Mouse (Mus musculus) myocyte (in vitro differentiated cells): ENCODE data around the gene Ppp2ca.

ENCODE experiments used
- CEBPB ChIP-seq: IDR thresholded peaks from 2 replicates; pipeline ENCODE4 v1.6.1; 2011; ENCODE audit warnings: mild to moderate bottlenecking, moderate library complexity; ENCODE audit not compliant: poor library complexity, insufficient read depth, severe bottlenecking
- E2F4 ChIP-seq: IDR thresholded peaks from one replicate; pipeline ENCODE4 v1.6.1; 2011; ENCODE audit warnings: mild to moderate bottlenecking, control low read depth, moderate library complexity; ENCODE audit not compliant: insufficient read depth
- MAX ChIP-seq: IDR thresholded peaks from one replicate; pipeline ENCODE4 v1.6.1; 2011; ENCODE audit warnings: low read depth, mild to moderate bottlenecking, control low read depth
- MYOD1 ChIP-seq, 3 experiments: IDR thresholded peaks; one replicate each; pipeline ENCODE4 v1.6.1; 2011; ENCODE audit warnings: control low read depth in 2 of 3, low read depth in 2 of 3, mild to moderate bottlenecking in 2 of 3, moderate library complexity in 1 of 3; ENCODE audit not compliant: insufficient read length in 2 of 3, control insufficient read depth in 1 of 3
- MYOG ChIP-seq, 3 experiments: IDR thresholded peaks; one replicate each; pipeline ENCODE4 v1.6.1; 2011; ENCODE audit warnings: control low read depth in 2 of 3, low read depth in 2 of 3, mild to moderate bottlenecking in 2 of 3; ENCODE audit not compliant: insufficient read length in 2 of 3, control insufficient read depth in 1 of 3, insufficient read depth in 1 of 3
- POLR2A ChIP-seq: IDR thresholded peaks from one replicate; pipeline ENCODE4 v1.6.1; 2011; ENCODE audit warnings: low read depth, mild to moderate bottlenecking, control low read depth, moderate library complexity; ENCODE audit not compliant: insufficient read length
- POLR2AphosphoS2 ChIP-seq: IDR thresholded peaks from one replicate; pipeline ENCODE4 v1.6.1; 2011; ENCODE audit warnings: low read depth, control low read depth; ENCODE audit not compliant: insufficient read length
- REST ChIP-seq: IDR thresholded peaks from one replicate; pipeline ENCODE4 v1.6.1; 2011; ENCODE audit warnings: mild to moderate bottlenecking, control low read depth, moderate library complexity; ENCODE audit not compliant: insufficient read depth, insufficient read length
- SRF ChIP-seq: IDR thresholded peaks from one replicate; pipeline ENCODE4 v1.6.1; 2011; ENCODE audit warnings: low read depth; ENCODE audit not compliant: control insufficient read depth, insufficient read length
- TCF12 ChIP-seq: IDR thresholded peaks from one replicate; pipeline ENCODE4 v1.6.1; 2011; ENCODE audit warnings: mild to moderate bottlenecking, control low read depth; ENCODE audit not compliant: poor library complexity, insufficient read depth, severe bottlenecking
- TCF3 ChIP-seq: IDR thresholded peaks from one replicate; pipeline ENCODE4 v1.6.1; 2011; ENCODE audit warnings: low read depth, control low read depth; ENCODE audit not compliant: insufficient read length
- USF1 ChIP-seq: IDR thresholded peaks from one replicate; pipeline ENCODE4 v1.6.1; 2011; ENCODE audit warnings: low read depth, mild to moderate bottlenecking, control low read depth, moderate library complexity

DNA sequence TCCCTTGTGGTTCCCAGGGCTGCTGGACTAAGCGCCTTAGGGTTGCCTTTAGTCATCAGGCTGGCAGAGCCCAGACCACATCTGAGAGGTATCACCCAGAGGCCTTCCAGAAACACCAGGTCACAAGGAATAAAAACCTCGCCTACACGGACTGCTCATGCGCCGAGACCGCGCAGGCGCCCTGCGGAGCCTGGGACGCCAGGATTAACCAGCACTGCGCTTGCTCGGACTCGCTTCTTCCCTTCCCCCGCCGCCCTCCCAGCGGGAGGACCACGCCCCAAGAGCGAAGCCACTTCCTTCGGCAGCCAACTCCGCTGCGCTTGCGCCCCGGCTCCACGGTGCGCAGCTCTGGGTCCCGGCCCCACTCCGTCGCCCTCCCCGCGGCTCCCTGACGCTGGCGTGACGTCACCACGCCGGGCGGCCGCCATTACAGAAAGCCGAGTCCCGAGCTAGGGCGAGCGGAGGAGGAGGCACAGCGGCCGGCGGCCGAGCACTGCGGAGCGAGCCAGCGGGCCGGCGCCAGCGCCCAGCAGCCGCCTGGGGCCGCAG is at the start of gene Ppp2ca:
- no peak for TF ChIP-seq REST
- peak; percentile 72 for TF ChIP-seq POLR2A
- peak in 1 of 3 experiments; percentile 34 for TF ChIP-seq MYOG (IDR thresholded peaks at IDR 0.05; ENCODE audit: control insufficient read depth in 1 of 3, insufficient read depth in 1 of 3, insufficient read length in 2 of 3, low read depth in 2 of 3)
- no peak for TF ChIP-seq E2F4
- peak; percentile 26 for TF ChIP-seq SRF
- no peak for TF ChIP-seq MAX
- no peak for TF ChIP-seq TCF12
- TF ChIP-seq CEBPB, result no peak
- no peak for TF ChIP-seq USF1
- no peak for TF ChIP-seq MYOD1 (IDR thresholded peaks at IDR 0.05; ENCODE audit: control insufficient read depth in 1 of 3, insufficient read length in 2 of 3, low read depth in 2 of 3)
- TF ChIP-seq TCF3, result no peak
- peak; percentile 92 for TF ChIP-seq POLR2AphosphoS2
